Mouse (Mus musculus) retina, postnatal 7 days (tissue): ENCODE results near the gene Pecam1.
A peak's percentile ranks its signal among the peaks of the same experiment; 100 is the strongest.
"Not testable (repeated sequence)": the region's sequence is repeated elsewhere in the genome, so short reads cannot be mapped to it uniquely, and the experiment has no call there.

Experiments
- DNase-seq: peaks from one replicate; pipeline ENCODE4 v3.0.0-alpha.2; 2012; ENCODE audit warnings: low read depth, low spot score

Pecam1 gene

GRCm38 (mm10) chr11:106635946-106636345 lies 114.5 kb downstream of the Pecam1 start:
- DNase-seq: no peak

GRCm38 (mm10) chr11:106634175-106634574 lies 116.3 kb downstream of the Pecam1 start:
- not testable (repeated sequence) for DNase-seq

- no peak for DNase-seq
Measured at GRCm38 (mm10) chr11:106633456-106633855, 117.0 kb downstream of the Pecam1 start.

- DNase-seq: peak; percentile 42
Measured at GRCm38 (mm10) chr11:106627692-106628091, 122.7 kb downstream of the Pecam1 start.

- no peak for DNase-seq
Measured at GRCm38 (mm10) chr11:106625577-106625976, 124.9 kb downstream of the Pecam1 start.

GRCm38 (mm10) chr11:106623629-106624028 lies 126.8 kb downstream of the Pecam1 start:
- no peak for DNase-seq

- DNase-seq: no peak
Measured at GRCm38 (mm10) chr11:106622056-106622455, 128.4 kb downstream of the Pecam1 start.

- DNase-seq: not testable (repeated sequence)
Measured at GRCm38 (mm10) chr11:106618768-106619167, 131.7 kb downstream of the Pecam1 start.

- DNase-seq: no peak
Measured at GRCm38 (mm10) chr11:106617821-106618580, 132.4 kb downstream of the Pecam1 start.

GRCm38 (mm10) chr11:106615561-106615960 lies 134.9 kb downstream of the Pecam1 start:
- no peak for DNase-seq

GRCm38 (mm10) chr11:106614339-106614645 lies 136.1 kb downstream of the Pecam1 start:
- DNase-seq: no peak

- no peak for DNase-seq
Measured at GRCm38 (mm10) chr11:106613638-106614338, 136.6 kb downstream of the Pecam1 start.

- DNase-seq: peak; percentile 85
Measured at GRCm38 (mm10) chr11:106612961-106613637, 137.3 kb downstream of the Pecam1 start, which contains the start of gene Tex2. Tex2 (minus strand) TSS chr11:106613423.

GRCm38 (mm10) chr11:106612209-106612960 lies 138.0 kb downstream of the Pecam1 start:
- no peak for DNase-seq

GRCm38 (mm10) chr11:106609731-106610130 lies 140.7 kb downstream of the Pecam1 start:
- DNase-seq: no peak

GRCm38 (mm10) chr11:106607316-106607715 lies 143.1 kb downstream of the Pecam1 start:
- no peak for DNase-seq

GRCm38 (mm10) chr11:106606042-106606441 lies 144.4 kb downstream of the Pecam1 start:
- no peak for DNase-seq
